Mouse (Mus musculus) hindbrain, embryonic 16.5 days (tissue): ENCODE measurements around the gene Rbks. TPM values are rescaled to one million over a fixed set of nuclear protein-coding genes. Genes with fewer than 3 reads are reported as not detected.

Experiments used
- ATAC-seq: fragments of 200-750 bp; cut with Nextera tagmentation; 2 replicates; pipeline ENCODE4 v1.8.0; 2017; ENCODE audit warnings: moderate TSS enrichment, moderate library complexity
- H3K27ac ChIP-seq: fragments of 300-500 bp; sonication (generic); 2 replicates; pipeline ENCODE4 v1.5.1; 2014; ENCODE audit warnings: low read depth, mild to moderate bottlenecking, control low read depth, low read length, moderate library complexity
- H3K27me3 ChIP-seq: fragments of 300-500 bp; sonication (generic); replicated peaks from 2 replicates; pipeline ENCODE4 v1.6.1; 2014; ENCODE audit warnings: low read length; ENCODE audit not compliant: control insufficient read depth, insufficient read depth
- H3K36me3 ChIP-seq: fragments of 300-500 bp; sonication (generic); 2 replicates; pipeline ENCODE4 v1.6.1; 2014; ENCODE audit warnings: mild to moderate bottlenecking, low read length, moderate library complexity, mixed read lengths; ENCODE audit not compliant: control insufficient read depth, insufficient read depth
- H3K4me1 ChIP-seq: fragments of 300-500 bp; sonication (generic); 2 replicates; pipeline ENCODE4 v1.6.1; 2014; ENCODE audit warnings: low read depth, low read length; ENCODE audit not compliant: control insufficient read depth, insufficient read depth
- H3K4me2 ChIP-seq: fragments of 300-500 bp; sonication (generic); 2 replicates; pipeline ENCODE4 v1.6.1; 2014; ENCODE audit warnings: mild to moderate bottlenecking, low read length, control low read depth, moderate library complexity
- H3K4me3 ChIP-seq: fragments of 300-500 bp; sonication (generic); 2 replicates; pipeline ENCODE4 v1.5.1; 2014; ENCODE audit warnings: mild to moderate bottlenecking, low read length, control low read depth, moderate library complexity
- H3K9ac ChIP-seq: fragments of 300-500 bp; sonication (generic); 2 replicates; pipeline ENCODE4 v1.6.1; 2014; ENCODE audit warnings: low read depth, mild to moderate bottlenecking, control low read depth, low read length, moderate library complexity
- H3K9me3 ChIP-seq: fragments of 300-500 bp; sonication (generic); 2 replicates; pipeline ENCODE4 v1.6.1; 2014; ENCODE audit warnings: mild to moderate bottlenecking, low read length, moderate library complexity; ENCODE audit not compliant: control insufficient read depth
- WGBS: fragments of 180-500 bp; shearing (Covaris S2); extraction: QIAGEN DNeasy Blood & Tissue Kit; methylation state at CpG from one replicate; pipeline ENCODE4 v1.1.7; 2014; 5-methylcytosine and 5-hydroxymethylcytosine counted together
- polyA plus RNA-seq: library from polyadenylated mRNA; unstranded; fragments of >200 nt; fragmentation: Nextera tagmentation; extraction: Ambion mirVana; gene quantifications from 2 replicates; pipeline ENCODE4 v1.2.1, GENCODE M21; 2015

Rbks gene
- polyA plus RNA-seq, 1 experiment from 2014 or later: 2.8 TPM

- Histone ChIP-seq H3K4me2 (no peak overlapping the region), H3K27me3 (no peaks in the 10 kb centered on the region), H3K9ac (no peak overlapping the region), H3K27ac (no peak overlapping the region), H3K36me3 (no peaks in the 10 kb centered on the region), H3K4me3 (no peak overlapping the region), H3K9me3 (no peaks in the 10 kb centered on the region), H3K4me1 (no peaks in the 10 kb centered on the region)
- WGBS: 97% methylated on average over 1 of the region's 1 CpGs
- ATAC-seq: no peak
These were observed 41.7 kb downstream of the Rbks start for GRCm38 (mm10) chr5:31655688-31656190.

GRCm38 (mm10) chr5:31650518-31651288, 46.7 kb downstream of the Rbks start:
- WGBS: 86% methylated on average over 2 of the region's 2 CpGs
- no peaks in the 10 kb centered on the region for H3K4me1 ChIP-seq
- ATAC-seq: no peak

DNA sequence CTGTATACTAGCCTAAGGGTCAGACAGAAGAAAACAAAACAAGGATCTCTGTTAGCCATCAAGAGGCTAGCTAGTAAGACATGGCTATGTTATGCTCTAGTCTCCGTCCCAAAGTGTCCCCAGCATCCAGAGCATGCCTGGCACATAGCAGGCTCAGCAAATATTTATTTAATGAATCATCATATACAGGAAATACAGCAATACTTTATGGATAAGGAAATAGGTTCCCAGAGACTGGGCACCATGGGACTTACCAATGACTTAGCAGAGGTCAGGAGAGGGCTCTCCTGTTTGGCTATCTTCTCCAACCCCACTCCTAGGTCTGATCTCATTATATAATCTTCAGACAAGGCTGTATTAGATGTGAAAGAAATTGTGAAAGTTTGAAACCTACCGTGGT, 50.1 kb downstream of the Rbks start:
- H3K36me3 ChIP-seq: no peaks in the 10 kb centered on the region
- no peaks in the 10 kb centered on the region for H3K27me3 ChIP-seq
- ATAC-seq: no peak
- no peak overlapping the region for H3K27ac ChIP-seq
- H3K9ac ChIP-seq: no peak overlapping the region
- H3K4me2 ChIP-seq: no peak overlapping the region
- no peak overlapping the region for H3K4me3 ChIP-seq
- WGBS: 85% methylated on average over 2 of the region's 2 CpGs
- no peaks in the 10 kb centered on the region for H3K4me1 ChIP-seq
- no peaks in the 10 kb centered on the region for H3K9me3 ChIP-seq

More at GRCm38 (mm10) chr5:31650518-31651288, 46.7 kb downstream of the Rbks start:
- Histone ChIP-seq H3K27me3 (no peaks in the 10 kb centered on the region), H3K27ac (no peak overlapping the region), H3K4me2 (no peak overlapping the region), H3K9ac (no peak overlapping the region), H3K36me3 (no peaks in the 10 kb centered on the region), H3K9me3 (no peaks in the 10 kb centered on the region), H3K4me3 (no peak overlapping the region)

DNA sequence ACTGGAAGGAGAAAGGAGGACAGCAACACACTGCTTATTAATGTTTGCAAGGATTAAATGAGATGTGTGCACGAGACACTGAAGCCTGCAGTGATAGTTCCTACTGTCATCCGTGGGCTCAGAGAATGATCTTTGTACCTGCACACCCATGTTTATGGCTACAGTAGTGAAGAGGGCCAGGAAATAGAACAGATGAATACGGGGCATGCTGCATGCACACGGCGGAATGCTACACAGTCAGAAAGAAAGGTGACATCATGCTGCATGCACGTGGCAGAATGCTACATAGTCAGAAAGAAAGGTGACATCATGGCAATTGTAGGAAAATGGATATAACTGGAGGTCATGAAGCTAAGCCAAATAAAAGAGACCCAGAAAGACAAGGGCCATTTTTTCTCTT, 50.9 kb downstream of the Rbks start:
- 92% methylated on average over 6 of the region's 6 CpGs for WGBS
- Histone ChIP-seq H3K9ac (no peak overlapping the region), H3K4me3 (no peak overlapping the region), H3K4me2 (no peak overlapping the region), H3K27ac (no peak overlapping the region), H3K4me1 (no peaks in the 10 kb centered on the region), H3K27me3 (no peaks in the 10 kb centered on the region), H3K36me3 (no peaks in the 10 kb centered on the region), H3K9me3 (no peaks in the 10 kb centered on the region)
- ATAC-seq: no peak

- Histone ChIP-seq H3K4me3 (no peak overlapping the region), H3K27ac (no peak overlapping the region), H3K9me3 (no peaks in the 10 kb centered on the region), H3K4me2 (no peak overlapping the region), H3K9ac (no peak overlapping the region), H3K36me3 (no peaks in the 10 kb centered on the region), H3K4me1 (no peaks in the 10 kb centered on the region), H3K27me3 (no peaks in the 10 kb centered on the region)
- no peak for ATAC-seq
- WGBS: 88% methylated on average over 6 of the region's 6 CpGs
These were observed 51.6 kb downstream of the Rbks start for GRCm38 (mm10) chr5:31645798-31646197.

DNA sequence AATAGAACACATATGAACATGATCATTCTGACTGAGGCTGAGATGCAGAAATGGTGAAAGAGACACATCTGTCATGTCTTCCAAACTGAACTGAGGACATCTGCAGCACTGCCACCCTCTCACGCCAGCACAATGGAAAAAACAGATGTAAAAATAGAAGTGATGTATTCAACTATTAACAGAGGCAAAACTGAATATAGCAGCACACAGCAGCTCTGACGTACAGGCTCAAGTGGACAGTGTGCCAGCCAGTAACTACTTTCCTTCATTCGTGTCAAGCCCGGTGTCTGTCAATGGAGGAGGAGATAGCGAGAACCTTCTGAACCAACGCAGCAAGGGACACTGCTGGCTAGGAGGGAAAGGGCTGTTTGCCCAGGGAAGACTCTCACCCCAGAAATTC, 52.6 kb downstream of the Rbks start:
- 93% methylated on average over 6 of the region's 6 CpGs for WGBS
- no peaks in the 10 kb centered on the region for H3K36me3 ChIP-seq
- H3K27me3 ChIP-seq: no peaks in the 10 kb centered on the region
- no peak for ATAC-seq
- H3K27ac ChIP-seq: no peak overlapping the region
- no peak overlapping the region for H3K4me2 ChIP-seq
- no peak overlapping the region for H3K4me3 ChIP-seq
- H3K9ac ChIP-seq: no peak overlapping the region
- no peaks in the 10 kb centered on the region for H3K4me1 ChIP-seq
- H3K9me3 ChIP-seq: no peaks in the 10 kb centered on the region

DNA sequence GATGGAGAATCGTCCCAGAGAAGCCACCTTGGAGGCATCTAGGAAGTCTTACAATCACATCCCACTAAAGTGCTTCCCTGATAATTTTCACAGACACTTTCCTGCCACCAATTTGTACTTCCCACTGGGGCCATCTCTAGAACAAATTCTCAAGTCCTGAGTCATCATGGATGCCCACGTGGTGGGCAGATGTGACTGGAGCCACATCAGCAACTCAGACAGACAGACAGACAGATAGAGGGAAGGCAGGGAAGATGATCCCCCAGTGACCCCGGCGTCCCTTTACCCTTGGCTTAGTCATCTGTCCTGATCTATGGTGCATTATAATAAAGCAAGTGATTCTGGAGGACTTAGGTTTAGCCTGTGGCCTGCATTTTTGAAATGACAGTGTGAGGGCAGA, 53.2 kb downstream of the Rbks start:
- Histone ChIP-seq H3K36me3 (no peaks in the 10 kb centered on the region), H3K4me1 (no peaks in the 10 kb centered on the region), H3K9me3 (no peaks in the 10 kb centered on the region), H3K4me2 (no peak overlapping the region), H3K27me3 (no peaks in the 10 kb centered on the region), H3K9ac (no peak overlapping the region), H3K27ac (no peak overlapping the region), H3K4me3 (no peak overlapping the region)
- no peak for ATAC-seq
- 89% methylated on average over 4 of the region's 4 CpGs for WGBS

DNA sequence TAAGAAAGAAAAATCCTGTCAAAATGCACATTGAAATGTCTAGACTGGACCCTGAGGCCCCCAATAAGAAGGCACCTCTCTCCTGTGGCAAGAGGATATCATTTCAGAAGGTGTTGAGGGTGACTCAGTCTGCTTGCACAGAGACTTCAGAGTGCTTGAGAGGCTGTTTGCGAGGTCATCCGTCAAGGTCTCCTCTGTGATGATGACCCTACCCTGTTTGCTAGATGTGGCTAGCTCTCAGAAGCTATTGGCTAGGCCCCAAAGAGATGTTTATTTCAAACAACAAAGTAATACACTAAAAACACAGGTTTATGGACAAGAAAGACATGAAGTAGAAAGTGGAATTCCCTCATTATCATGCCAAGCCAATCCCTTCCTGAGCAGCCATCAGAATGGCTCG, 55.1 kb downstream of the Rbks start:
- no peaks in the 10 kb centered on the region for H3K27me3 ChIP-seq
- H3K9ac ChIP-seq: no peak overlapping the region
- no peaks in the 10 kb centered on the region for H3K9me3 ChIP-seq
- no peaks in the 10 kb centered on the region for H3K36me3 ChIP-seq
- no peak overlapping the region for H3K4me2 ChIP-seq
- no peak for ATAC-seq
- H3K27ac ChIP-seq: no peak overlapping the region
- no peak overlapping the region for H3K4me3 ChIP-seq
- H3K4me1 ChIP-seq: no peaks in the 10 kb centered on the region
- 92% methylated on average over 3 of the region's 3 CpGs for WGBS

DNA sequence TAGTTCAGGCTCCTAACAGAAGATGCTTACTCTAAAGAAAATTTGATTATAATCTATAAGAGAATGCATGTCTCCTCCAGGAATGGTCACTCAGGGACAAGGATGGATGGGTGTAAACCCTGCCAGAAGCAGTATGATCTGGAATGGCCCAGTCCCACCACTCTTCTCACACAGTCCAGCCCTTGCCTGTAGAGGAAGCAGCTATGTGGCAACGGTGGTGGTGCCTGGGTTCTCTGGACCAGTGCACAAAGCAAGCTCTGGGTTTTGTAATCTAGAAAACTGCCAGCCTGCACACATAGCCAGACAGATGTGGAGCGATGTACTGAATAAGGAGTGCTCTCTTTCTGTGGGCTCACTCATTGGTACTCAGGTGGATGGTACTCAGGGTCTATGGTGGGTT, 56.9 kb downstream of the Rbks start:
- Histone ChIP-seq H3K4me2 (no peak overlapping the region), H3K27ac (no peak overlapping the region), H3K27me3 (no peaks in the 10 kb centered on the region), H3K4me1 (no peaks in the 10 kb centered on the region), H3K36me3 (no peaks in the 10 kb centered on the region), H3K4me3 (no peak overlapping the region), H3K9ac (no peak overlapping the region), H3K9me3 (no peaks in the 10 kb centered on the region)
- WGBS: 95% methylated on average over 2 of the region's 2 CpGs
- ATAC-seq: no peak
